Mouse (Mus musculus) left cerebral cortex, adult 9 months (tissue): ENCODE measurements around the gene Atg4b.
"Not testable (repeated sequence)": the region's sequence is repeated elsewhere in the genome, so short reads cannot be mapped to it uniquely, and the experiment has no call there.

Source experiments
- DNase-seq, 2 experiments: peaks; one replicate each; pipeline ENCODE4 v3.0.0; 2022; ENCODE audit warnings: low spot score in 2 of 2

The Atg4b gene

GRCm38 (mm10) chr1:93756154-93756553 lies 4.9 kb downstream of the Atg4b start:
- no peak for DNase-seq

DNA sequence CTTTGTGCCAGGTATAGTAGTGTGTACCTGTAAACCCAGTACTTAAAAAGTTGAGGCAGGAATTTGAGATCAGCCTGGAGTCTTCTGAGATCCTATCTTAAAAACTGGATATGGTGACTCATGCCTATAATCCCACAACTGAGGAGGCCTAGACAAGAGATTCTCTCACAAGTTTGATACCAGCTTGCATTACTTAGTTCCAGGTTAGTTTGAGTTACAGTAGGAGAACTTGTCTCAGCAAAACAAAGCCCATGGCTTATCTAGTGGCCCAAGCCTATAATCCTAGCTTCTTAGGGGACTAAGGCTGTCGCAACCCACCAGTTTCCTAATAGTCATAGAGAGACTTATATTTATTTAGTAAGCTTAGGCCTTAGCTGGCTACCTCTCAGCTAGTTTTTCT lies 8.8 kb downstream of the Atg4b start:
- DNase-seq = no peak

- DNase-seq = not testable (repeated sequence)
Observed at GRCm38 (mm10) chr1:93763531-93763930, 12.2 kb downstream of the Atg4b start.

GRCm38 (mm10) chr1:93764871-93765591 lies 13.7 kb downstream of the Atg4b start:
- no peak for DNase-seq

DNA sequence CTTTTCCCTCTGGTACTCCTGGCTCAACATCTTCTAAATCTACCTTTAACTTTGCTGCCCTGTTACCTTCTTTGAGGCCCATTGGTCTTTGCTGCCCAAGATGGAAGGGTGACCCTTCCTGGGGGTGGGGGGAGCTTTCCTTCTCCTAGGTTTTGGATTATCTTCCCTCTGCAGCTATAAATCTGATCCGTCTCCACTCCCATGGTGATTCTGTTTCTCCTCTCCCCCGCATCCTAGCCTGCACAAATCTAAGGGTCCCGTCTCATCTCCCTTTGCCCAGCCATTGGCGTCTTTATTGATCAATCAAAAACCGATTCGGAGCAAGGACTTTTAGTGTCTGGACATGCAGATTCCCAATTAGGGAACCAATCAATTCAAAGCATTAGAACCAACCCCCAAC lies 16.3 kb downstream of the Atg4b start:
- no peak for DNase-seq

DNA sequence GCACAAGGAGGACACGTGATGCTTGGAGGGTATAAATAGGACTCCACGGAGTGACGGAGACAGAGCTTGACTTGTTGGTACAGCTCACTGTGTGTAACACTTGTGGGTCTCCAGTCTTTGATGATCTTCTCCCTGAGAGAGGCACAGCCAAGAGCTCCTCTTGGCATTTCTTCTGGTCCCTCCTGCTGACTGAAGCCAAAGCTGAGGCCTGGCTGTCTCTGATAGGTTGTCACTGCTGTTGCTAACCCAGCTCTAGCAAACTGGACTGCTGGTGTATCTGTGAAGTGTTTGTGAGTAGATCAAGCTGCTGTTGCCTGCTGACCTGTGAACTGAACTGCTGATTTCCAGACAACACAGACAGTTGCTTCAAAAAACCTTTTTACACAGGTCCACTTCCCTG lies 18.6 kb downstream of the Atg4b start:
- DNase-seq = no peak

GRCm38 (mm10) chr1:93776686-93777085 lies 25.4 kb downstream of the Atg4b start:
- DNase-seq = no peak

GRCm38 (mm10) chr1:93786912-93787311 lies 35.6 kb downstream of the Atg4b start:
- DNase-seq = no peak

- DNase-seq = no peak
Observed at GRCm38 (mm10) chr1:93794526-93794925, 43.2 kb downstream of the Atg4b start.

DNA sequence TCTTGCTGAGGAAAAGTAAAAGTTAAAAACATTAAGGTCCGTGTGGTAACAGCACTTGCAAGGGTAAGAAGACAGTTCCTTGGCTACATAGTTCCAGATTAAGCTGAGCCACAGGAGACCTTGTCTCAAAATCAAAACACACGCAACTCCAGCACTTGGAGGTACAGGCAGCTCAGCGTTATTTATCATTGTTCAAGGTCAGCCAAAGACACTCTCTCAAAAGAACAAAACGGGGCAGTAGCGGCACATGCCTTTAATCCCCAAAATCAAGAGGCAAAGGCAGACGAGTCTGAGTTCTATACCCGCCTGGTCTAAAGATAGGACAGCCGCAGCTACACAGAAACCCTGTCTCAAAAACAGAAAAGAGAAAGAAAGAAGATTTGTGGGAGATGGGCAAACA lies 44.6 kb downstream of the Atg4b start:
- no peak for DNase-seq

- no peak for DNase-seq
Observed at GRCm38 (mm10) chr1:93800670-93801503, 49.6 kb downstream of the Atg4b start.

DNA sequence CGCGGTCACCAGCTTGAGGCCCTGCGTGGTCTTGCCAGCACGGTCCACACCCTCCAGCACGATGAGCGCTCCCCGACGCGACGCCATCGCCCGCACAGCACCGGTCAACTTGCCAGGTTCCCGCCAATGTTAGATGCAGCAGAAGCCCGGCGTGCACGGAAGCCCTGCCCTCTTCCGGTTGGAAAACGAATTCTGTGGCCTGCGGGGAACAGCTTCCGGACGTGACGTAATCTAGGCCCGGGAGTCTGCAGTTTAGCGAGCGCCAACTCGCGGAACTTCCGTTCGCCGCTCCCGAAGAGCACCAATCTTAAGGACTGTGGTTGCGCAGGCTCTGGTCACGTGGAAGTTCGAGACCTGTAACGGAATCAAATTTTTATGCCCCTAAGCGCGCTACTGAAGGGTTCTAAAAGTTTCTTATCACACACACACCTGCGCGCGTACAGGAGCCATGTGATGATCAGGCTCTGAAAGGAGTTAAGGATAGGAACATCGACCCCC lies 50.5 kb downstream of the Atg4b start, which contains the start of gene Dtymk:
Gene Dtymk, minus strand, starts transcription at position 194 of the 498 bp plus-strand sequence.
- DNase-seq = peak; percentile 89 to 94

DNA sequence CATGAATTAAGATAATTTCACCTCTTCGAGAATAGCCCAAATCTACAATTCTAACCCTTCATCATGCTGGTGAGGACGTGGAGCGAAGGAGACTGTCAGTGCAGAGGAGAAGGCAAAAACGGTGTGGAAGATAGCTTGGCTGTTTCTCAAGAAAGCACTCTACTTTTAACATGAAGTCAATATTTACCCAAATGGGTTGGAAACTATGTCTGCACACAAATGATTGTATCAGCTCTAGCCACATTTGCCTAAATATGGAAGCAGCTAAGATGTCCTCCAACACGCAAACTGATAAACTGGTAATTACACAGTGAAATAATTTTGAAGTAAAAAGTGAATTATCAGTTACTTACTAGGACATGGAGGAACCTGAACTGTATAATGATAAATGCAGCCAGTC lies 51.5 kb downstream of the Atg4b start:
- no peak for DNase-seq

DNA sequence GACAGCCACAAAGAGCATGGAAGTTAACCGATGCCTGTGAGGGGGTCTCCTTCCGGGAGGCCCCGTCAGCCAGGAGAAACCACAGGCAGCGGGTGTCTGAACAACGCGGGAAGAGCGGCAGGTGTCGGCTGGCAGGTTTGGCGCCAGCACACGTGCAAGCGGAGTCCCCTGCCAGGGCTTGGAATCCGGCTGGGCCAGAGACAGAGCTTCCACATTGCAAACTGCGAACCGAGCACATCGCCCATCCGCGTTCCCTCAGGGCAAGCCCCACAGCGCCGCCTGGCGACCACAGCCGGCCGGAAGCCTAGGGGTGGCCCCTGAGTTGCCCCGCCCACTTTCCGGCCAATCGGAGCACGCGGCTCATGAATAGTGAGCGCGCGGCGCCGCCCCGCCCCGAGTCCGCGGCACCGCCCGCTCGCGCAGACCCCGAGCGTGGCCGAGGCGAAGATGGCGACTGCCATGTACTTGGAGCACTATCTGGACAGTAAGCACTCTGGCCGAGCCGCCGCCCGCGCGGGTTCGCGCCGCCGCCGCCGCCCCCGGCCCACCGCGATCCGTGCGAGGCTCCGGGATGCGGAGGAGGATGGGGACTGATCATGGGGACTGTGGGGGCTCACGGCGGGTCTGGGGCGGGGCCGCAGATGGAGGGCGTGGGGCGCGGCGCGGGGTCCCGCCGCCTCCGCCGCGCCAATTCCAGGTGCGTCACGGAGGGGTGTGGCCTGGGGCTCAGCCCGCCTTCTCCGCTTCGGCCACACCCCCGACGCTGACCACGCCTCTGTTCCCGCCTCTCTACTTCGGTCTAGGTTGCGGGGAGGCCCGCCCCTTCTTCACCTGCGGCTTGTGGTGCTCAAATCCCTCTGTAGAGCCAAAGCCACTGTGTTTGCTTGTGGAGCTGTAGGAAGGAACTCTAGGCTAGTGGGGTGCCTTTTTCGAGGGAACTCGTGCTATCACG lies 52.5 kb downstream of the Atg4b start, which contains the start of gene Ing5:
Gene Ing5, plus strand, starts transcription at position 410 of the 952 bp plus-strand sequence.
- DNase-seq = peak; percentile 95 to 100

- DNase-seq = no peak
Observed at GRCm38 (mm10) chr1:93804818-93805217, 53.5 kb downstream of the Atg4b start.

DNA sequence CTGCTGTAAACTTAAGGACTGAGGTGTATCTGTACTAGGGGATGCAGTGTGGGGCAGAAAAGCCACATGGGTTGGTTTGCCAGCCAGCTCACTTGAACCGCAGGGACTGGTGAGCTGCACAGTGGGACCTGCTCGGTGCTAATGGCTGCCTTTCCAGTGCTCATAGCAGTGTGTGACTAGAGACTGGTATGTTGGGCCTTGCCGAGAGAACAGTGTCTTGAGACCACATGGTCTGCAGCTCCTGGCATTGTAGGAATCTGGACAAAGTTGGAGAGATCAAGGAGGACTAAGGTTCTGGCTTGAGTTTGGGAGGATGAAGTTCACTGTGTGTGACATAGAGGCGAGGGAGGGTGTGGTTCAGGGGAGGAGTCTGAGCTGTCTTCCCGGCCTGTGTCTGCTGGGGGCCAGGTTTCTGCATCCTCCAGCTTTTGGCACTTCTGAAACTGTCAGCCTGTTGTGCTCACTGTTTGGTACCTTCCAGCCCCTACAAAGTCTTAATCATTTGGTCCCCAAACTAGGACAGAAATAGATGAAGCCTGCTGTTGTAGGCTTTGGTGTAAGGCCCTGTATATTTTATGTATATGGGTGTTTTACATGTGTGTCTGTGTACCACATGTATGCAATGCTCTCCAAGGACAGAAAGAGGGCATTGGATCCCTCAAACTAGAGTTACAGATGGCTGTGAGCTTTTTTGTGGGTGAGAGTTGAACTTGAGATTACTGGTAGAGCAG lies 54.1 kb downstream of the Atg4b start:
- DNase-seq = no peak

DNA sequence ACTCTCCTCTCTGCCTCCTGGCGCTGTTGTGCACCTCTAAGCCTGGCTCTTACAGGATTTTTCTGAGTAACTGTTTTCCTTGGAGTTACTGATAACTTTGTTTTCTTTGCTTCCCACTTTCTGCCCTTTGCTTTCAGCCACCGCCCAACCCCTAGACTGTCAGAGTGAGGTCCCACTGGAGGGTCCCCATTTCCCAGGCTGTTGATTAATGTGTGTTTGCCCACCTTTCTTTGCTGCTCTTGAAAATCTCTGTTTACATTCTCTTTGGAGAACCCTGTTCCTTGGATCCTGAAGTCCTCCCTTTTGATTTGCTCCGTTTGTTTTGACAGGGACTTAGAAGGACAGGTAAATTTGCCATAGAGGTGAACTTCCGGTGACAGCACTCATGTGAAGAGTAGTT lies 57.6 kb downstream of the Atg4b start:
- DNase-seq = no peak

DNA sequence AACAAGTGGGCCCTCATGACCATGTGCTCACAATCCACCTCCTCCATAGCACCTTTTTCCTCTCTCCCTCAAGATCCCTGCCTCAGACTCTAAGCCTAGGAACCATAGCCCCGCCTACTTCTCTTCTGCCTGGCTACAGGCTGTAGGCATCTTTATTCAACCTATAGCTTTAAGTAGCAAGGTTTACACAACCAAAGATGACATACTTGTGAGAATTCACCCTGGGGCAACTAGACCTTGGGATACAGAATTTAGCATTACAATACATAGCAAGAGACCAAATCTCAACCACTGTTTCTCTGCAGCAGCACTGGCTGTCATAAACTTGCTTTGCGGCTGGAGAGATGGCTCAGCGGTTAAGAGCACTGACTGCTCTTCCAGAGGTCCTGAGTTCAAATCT lies 58.7 kb downstream of the Atg4b start:
- DNase-seq = no peak

DNA sequence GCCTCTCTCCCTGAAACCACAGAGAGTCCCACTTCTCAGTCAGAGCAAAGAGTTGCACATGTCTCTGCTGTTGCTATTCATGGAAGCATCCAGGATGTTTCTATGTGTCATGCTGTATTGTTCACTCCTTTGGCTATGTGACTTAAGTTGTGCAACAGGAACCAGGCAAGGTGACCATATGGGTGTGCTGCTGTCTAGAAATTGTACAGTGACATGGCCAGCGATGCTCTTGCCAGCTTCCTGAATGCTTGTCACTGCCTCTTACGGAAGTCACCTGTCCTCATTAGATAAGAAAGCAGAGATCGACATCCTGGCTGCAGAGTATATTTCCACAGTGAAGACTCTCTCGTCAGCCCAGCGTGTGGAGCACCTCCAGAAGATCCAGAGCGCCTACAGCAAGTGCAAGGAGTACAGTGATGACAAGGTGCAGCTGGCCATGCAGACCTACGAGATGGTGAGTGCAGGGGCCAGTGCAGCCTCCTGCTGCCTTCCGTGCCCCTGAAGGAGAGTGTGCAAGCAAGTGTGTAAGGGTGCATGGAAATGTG lies 60.3 kb downstream of the Atg4b start:
- no peak for DNase-seq

GRCm38 (mm10) chr1:93817823-93818532 lies 66.7 kb downstream of the Atg4b start:
- no peak for DNase-seq
